Mouse (Mus musculus) spleen, embryonic (tissue): ENCODE data around the gene Olfr516.
"Not testable (repeated sequence)": the region's sequence is repeated elsewhere in the genome, so short reads cannot be mapped to it uniquely, and the experiment has no call there.

Source experiments
- CTCF ChIA-PET: fragments of 350-600 bp; sonication (Branson Sonifier 250); formaldehyde crosslinking; loops from one replicate; lab custom pipeline; 2022; lab: Charles Lee

Gene Olfr516

DNA sequence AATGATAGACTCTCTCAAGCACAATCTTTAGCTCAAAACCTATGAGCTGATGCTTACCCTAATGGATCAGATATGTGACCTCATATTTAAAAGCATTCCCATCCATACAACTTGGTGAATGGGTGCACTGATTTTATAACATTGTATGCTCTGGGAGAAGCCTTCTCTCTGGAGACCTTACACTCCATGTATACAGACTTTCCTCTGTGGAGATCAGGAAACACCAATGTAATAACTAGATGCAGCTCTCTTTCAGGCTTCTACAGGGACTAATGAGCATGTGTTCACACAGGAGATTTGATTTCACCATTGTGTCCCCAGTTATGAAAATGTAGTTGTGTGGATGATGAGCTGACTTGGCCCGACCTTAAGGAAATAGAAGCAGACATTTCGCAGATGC is at the start of gene Olfr516:
Gene Olfr516 (minus strand): TSS at position 101 of the 400 bp plus-strand sequence.
- CTCF ChIA-PET = no interaction called here

DNA sequence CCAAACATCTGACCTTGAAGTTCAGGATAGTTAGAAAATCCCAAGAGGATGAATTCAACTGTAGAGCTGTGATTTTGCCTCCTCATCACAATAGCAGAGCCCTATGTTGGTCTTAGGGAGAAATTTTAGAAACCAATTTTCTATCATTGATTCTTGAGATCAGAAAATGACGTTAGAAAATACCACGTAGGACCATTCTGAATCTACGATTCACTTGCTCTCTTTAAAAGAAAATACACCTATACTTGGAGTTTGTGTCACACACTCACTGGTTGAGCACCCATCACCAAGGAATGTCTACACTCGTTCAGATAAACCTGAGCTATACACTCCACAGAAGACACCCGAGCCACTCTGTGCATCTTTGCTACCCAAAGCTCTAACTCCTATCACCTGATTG is 44.0 kb upstream of the Olfr516 start, which contains the start of gene Olfr519:
Gene Olfr519 (minus strand): TSS at position 101 of the 400 bp plus-strand sequence.
- CTCF ChIA-PET = no interaction called here

DNA sequence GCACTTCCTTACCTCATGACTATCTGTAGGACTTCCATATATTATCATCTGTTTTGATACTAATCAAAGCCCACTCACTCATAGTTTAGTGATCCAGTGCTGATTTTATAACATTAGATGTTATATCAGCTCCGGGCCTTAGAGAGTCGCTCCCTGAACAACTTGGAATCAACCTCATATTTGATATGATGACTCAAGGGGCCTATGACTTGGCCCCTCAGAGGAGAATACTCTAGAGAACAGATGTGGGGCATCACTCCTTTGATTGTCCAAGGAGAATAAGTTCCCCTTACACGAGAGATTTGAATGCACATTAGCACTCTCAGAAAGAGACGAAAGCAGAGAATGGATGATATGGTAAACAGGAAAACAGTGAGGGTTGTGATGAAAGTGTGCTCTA is 34.6 kb upstream of the Olfr516 start, which contains the start of gene Olfr518:
Gene Olfr518 (minus strand): TSS at position 101 of the 400 bp plus-strand sequence.
- CTCF ChIA-PET = no interaction called here

DNA sequence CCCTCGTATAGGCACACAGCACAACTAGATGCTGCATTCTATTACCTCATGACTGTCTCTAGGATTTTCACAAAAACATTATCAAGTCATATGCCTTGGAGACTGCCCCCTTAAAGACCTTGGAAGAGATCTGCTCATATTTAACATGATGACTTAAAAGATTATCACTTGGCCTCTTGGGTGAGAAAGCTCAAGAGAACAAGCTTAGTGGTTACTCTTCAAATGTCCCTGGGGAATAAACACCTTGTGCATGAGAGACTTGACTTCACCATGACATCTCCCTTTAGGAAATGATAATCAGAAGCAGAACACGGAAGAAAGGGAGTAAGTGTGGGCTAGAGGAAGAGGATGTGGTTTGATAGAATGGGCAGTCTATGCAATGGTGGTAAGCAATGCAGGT is 21.9 kb upstream of the Olfr516 start, which contains the start of gene Olfr517:
Gene Olfr517 (minus strand): TSS at position 101 of the 400 bp plus-strand sequence.
- CTCF ChIA-PET = no interaction called here

DNA sequence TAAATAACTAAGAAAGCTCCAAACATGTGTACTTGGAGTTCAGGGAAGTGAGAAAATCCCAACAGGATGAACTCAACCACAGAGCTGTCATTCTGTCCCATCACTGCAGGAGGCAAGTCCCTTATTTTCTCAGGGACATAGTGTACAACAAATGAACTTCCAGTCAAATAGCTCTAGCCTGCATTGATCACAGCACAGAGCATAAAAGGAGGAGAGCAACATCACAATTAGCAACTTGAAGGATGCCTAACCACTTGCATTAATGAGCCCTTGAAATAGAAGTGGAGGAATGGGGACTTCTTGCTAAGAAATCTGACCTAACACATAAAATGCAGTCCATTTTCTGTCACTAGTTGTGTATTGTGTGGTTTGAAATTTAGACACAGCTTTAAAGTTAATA is 24.4 kb downstream of the Olfr516 start, which contains the start of gene Olfr514:
Gene Olfr514 (minus strand): TSS at position 101 of the 400 bp plus-strand sequence.
- CTCF ChIA-PET = no interaction called here

DNA sequence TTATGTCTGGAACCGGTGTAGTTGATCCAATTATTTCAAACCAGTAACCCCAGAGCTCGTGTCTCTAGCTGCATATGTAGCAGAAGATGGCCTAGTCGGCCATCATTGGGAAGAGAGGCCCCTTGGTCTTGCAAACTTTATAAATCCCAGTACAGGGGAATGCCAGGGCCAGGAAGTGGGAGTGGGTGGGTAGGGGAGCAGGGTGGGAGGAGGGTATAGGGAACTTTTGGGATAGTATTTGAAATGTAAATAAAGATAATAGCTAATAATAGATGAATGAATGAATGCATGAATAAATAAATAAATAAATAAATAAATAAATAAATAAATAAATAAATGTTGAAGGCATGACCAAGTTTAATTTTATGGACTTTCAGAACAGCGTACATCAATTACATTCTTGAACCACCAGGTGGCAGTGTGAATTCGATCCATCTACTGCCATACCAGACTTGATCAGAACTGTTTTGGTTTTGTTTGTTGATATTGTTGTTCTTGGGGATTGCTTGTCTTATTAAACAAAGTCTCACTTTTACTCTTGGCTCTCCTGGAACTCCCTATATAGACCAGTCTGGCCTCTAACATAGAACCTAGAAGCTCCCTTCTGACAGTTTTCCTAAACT is 35.6 kb downstream of the Olfr516 start:
- CTCF ChIA-PET = not testable (repeated sequence)

DNA sequence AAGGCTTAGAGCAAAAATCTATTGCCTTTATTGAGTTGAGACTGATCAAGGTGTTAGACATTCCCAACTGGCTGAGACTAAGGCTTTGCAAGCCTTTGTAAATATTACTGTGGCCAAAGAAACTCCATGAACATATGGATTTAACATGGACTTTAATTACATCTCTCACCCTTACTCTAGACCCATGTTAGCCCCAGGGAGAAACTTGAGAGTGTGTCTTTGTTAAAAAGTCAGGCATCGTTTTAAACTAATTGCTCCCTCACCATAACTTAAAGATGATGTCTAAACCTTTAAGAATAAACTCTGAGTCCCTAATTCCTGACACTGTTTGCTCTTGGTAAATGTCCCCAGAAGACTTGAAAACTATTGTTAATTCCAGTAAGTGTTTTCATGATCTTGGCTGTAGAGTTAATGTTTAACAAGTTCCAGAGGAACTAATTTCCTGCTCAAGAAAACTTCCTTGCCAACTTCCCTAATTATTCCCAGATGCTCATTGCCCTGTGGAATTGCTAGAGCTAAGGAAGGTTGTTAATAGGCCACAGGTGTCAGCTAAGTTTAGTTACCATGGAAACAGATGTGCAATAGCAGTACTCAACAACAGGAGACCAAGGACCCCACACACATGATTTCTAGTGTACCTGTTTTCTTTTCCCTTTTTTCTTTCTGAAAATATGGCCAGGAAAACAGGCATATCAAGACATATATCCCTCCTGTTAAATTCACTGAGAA is 53.0 kb downstream of the Olfr516 start:
- CTCF ChIA-PET = no interaction called here
